Mouse (Mus musculus) brain, embryonic 14.5 days (tissue): Measurements from ENCODE around the gene Pkd2l1.

ENCODE experiments used
- CTCF ChIP-seq: fragments of 200-500 bp; IDR thresholded peaks from 2 replicates; pipeline ENCODE4 v1.5.1; 2012; ENCODE audit warnings: inconsistent platforms, mild to moderate bottlenecking, moderate library complexity, borderline replicate concordance; ENCODE audit not compliant: insufficient read depth, insufficient read length; ENCODE audit errors: extremely low read depth
- POLR2A ChIP-seq: fragments of 200-500 bp; IDR thresholded peaks from 2 replicates; pipeline ENCODE4 v1.6.1; 2012; ENCODE audit warnings: mild to moderate bottlenecking, inconsistent platforms, borderline replicate concordance; ENCODE audit not compliant: poor library complexity, insufficient read depth, insufficient read length, severe bottlenecking; ENCODE audit errors: extremely low read depth

- TF ChIP-seq CTCF: peak; percentile 41; the same call in 1 of the 2 replicates
- TF ChIP-seq POLR2A: no peak
Observed at GRCm38 (mm10) chr19:44198964-44199363, 6.7 kb upstream of the Pkd2l1 start.
